Mouse (Mus musculus): ENCODE measurements around the gene As3mt. TPM values are rescaled to one million over a fixed set of nuclear protein-coding genes. Genes with fewer than 3 reads are reported as not detected.

As3mt gene
- polyA plus RNA-seq, 2 experiments = 16.2 to 26.8 TPM

- no peaks in the 10 kb centered on the region for H3K9me3 ChIP-seq (ENCODE audit: control insufficient read depth, low read length)
- H3K27ac ChIP-seq (replicated peaks; ENCODE audit: low read depth, low read length) = no peak overlapping the region
- ATAC-seq (ENCODE audit: low FRiP score, low read depth) = no peak
- H3K27me3 ChIP-seq (ENCODE audit: control insufficient read depth, insufficient read depth, low read length) = no peaks in the 10 kb centered on the region
- no peak overlapping the region for H3K4me2 ChIP-seq (replicated peaks; ENCODE audit: low read depth, low read length, severe bottlenecking)
- H3K9ac ChIP-seq (ENCODE audit: low read depth, low read length, severe bottlenecking) = no peak overlapping the region
- H3K4me1 ChIP-seq (ENCODE audit: control insufficient read depth, insufficient read depth, low read length) = peaks cover 9% of the 10 kb centered on the region
- TF ChIP-seq POLR2A (IDR thresholded peaks at IDR 0.05; ENCODE audit: borderline replicate concordance, extremely low read depth, insufficient read depth, insufficient read length) = no peak
- DNase-seq (ENCODE audit: low spot score) = no peak
- 87% methylated on average over 2 of the region's 2 CpGs for WGBS
- H3K4me3 ChIP-seq (replicated peaks; ENCODE audit: low read length) = no peak overlapping the region
- H3K36me3 ChIP-seq (ENCODE audit: control insufficient read depth, insufficient read depth, low read length) = no peaks in the 10 kb centered on the region
Measured at GRCm38 (mm10) chr19:46691078-46691477, 16.2 kb upstream of the As3mt start.

- Histone ChIP-seq H3K36me3 (ENCODE audit: control insufficient read depth, insufficient read depth, low read length) (no peaks in the 10 kb centered on the region), H3K27me3 (ENCODE audit: control insufficient read depth, insufficient read depth, low read length) (no peaks in the 10 kb centered on the region), H3K4me1 (ENCODE audit: control insufficient read depth, insufficient read depth, low read length) (peaks cover 9% of the 10 kb centered on the region), H3K9ac (ENCODE audit: low read depth, low read length, severe bottlenecking) (no peak overlapping the region), H3K4me2 (replicated peaks; ENCODE audit: low read depth, low read length, severe bottlenecking) (no peak overlapping the region), H3K9me3 (ENCODE audit: control insufficient read depth, low read length) (no peaks in the 10 kb centered on the region), H3K27ac (replicated peaks; ENCODE audit: low read depth, low read length) (no peak overlapping the region), H3K4me3 (replicated peaks; ENCODE audit: low read length) (no peak overlapping the region)
- no peak for TF ChIP-seq POLR2A (IDR thresholded peaks at IDR 0.05; ENCODE audit: borderline replicate concordance, extremely low read depth, insufficient read depth, insufficient read length)
- ATAC-seq (ENCODE audit: low FRiP score, low read depth) (no peak), DNase-seq (ENCODE audit: low spot score) (no peak)
- WGBS = 90% methylated on average over 4 of the region's 4 CpGs
Measured at GRCm38 (mm10) chr19:46693146-46693545, 14.1 kb upstream of the As3mt start.

- Histone ChIP-seq H3K4me3 (replicated peaks; ENCODE audit: low read length) (no peak overlapping the region), H3K4me1 (ENCODE audit: control insufficient read depth, insufficient read depth, low read length) (no peaks in the 10 kb centered on the region), H3K27me3 (ENCODE audit: control insufficient read depth, insufficient read depth, low read length) (no peaks in the 10 kb centered on the region), H3K36me3 (ENCODE audit: control insufficient read depth, insufficient read depth, low read length) (peaks cover 3% of the 10 kb centered on the region; the same call in 1 of the 2 replicates), H3K9me3 (ENCODE audit: control insufficient read depth, low read length) (no peaks in the 10 kb centered on the region), H3K9ac (ENCODE audit: low read depth, low read length, severe bottlenecking) (no peak overlapping the region), H3K27ac (replicated peaks; ENCODE audit: low read depth, low read length) (no peak overlapping the region), H3K4me2 (replicated peaks; ENCODE audit: low read depth, low read length, severe bottlenecking) (no peak overlapping the region)
- ATAC-seq (ENCODE audit: low FRiP score, low read depth) (no peak), DNase-seq (ENCODE audit: low spot score) (no peak)
- TF ChIP-seq POLR2A (IDR thresholded peaks at IDR 0.05; ENCODE audit: borderline replicate concordance, extremely low read depth, insufficient read depth, insufficient read length) = no peak
- WGBS = 90% methylated on average over 8 of the region's 8 CpGs
Measured at GRCm38 (mm10) chr19:46696482-46696881, 10.8 kb upstream of the As3mt start.

- Histone ChIP-seq H3K4me2 (replicated peaks; ENCODE audit: low read depth, low read length, severe bottlenecking) (no peak overlapping the region), H3K27me3 (ENCODE audit: control insufficient read depth, insufficient read depth, low read length) (no peaks in the 10 kb centered on the region), H3K4me1 (ENCODE audit: control insufficient read depth, insufficient read depth, low read length) (no peaks in the 10 kb centered on the region), H3K9ac (ENCODE audit: low read depth, low read length, severe bottlenecking) (no peak overlapping the region), H3K27ac (replicated peaks; ENCODE audit: low read depth, low read length) (no peak overlapping the region), H3K4me3 (replicated peaks; ENCODE audit: low read length) (no peak overlapping the region), H3K36me3 (ENCODE audit: control insufficient read depth, insufficient read depth, low read length) (peaks cover 5% of the 10 kb centered on the region), H3K9me3 (ENCODE audit: control insufficient read depth, low read length) (no peaks in the 10 kb centered on the region)
- no peak for DNase-seq (ENCODE audit: low spot score)
- TF ChIP-seq POLR2A (IDR thresholded peaks at IDR 0.05; ENCODE audit: borderline replicate concordance, extremely low read depth, insufficient read depth, insufficient read length) = no peak
- ATAC-seq (ENCODE audit: low FRiP score, low read depth) = no peak
- 95% methylated on average over 7 of the region's 7 CpGs for WGBS
Measured at GRCm38 (mm10) chr19:46696943-46697342, 10.3 kb upstream of the As3mt start.

- Histone ChIP-seq H3K4me2 (replicated peaks; ENCODE audit: low read depth, low read length, severe bottlenecking) (no peak overlapping the region), H3K27me3 (ENCODE audit: control insufficient read depth, insufficient read depth, low read length) (no peaks in the 10 kb centered on the region), H3K36me3 (ENCODE audit: control insufficient read depth, insufficient read depth, low read length) (peaks cover 7% of the 10 kb centered on the region), H3K4me3 (replicated peaks; ENCODE audit: low read length) (no peak overlapping the region), H3K9me3 (ENCODE audit: control insufficient read depth, low read length) (no peaks in the 10 kb centered on the region), H3K4me1 (ENCODE audit: control insufficient read depth, insufficient read depth, low read length) (no peaks in the 10 kb centered on the region), H3K9ac (ENCODE audit: low read depth, low read length, severe bottlenecking) (no peak overlapping the region), H3K27ac (replicated peaks; ENCODE audit: low read depth, low read length) (no peak overlapping the region)
- ATAC-seq (ENCODE audit: low FRiP score, low read depth) (no peak), DNase-seq (ENCODE audit: low spot score) (no peak)
- TF ChIP-seq POLR2A (IDR thresholded peaks at IDR 0.05; ENCODE audit: borderline replicate concordance, extremely low read depth, insufficient read depth, insufficient read length) = no peak
- 52% methylated on average over 19 of the region's 19 CpGs for WGBS
Measured at GRCm38 (mm10) chr19:46697840-46698517, 9.3 kb upstream of the As3mt start.
